Mouse (Mus musculus): Measurements from ENCODE around the gene Ctbs. TPM values are rescaled to one million over a fixed set of nuclear protein-coding genes. Genes with fewer than 3 reads are reported as not detected.

The Ctbs gene
- polyA plus RNA-seq, 1 experiment from 2014 or later: 8.3 TPM

GRCm38 (mm10) chr3:146434686-146435085, 14.9 kb upstream of the Ctbs start:
- H3K4me1 ChIP-seq (replicated peaks; ENCODE audit: control insufficient read depth, insufficient read depth, low read length): no peaks in the 10 kb centered on the region
- no peak overlapping the region for H3K9ac ChIP-seq (ENCODE audit: low read depth, low read length)
- peaks cover 68% of the 10 kb centered on the region for H3K36me3 ChIP-seq (ENCODE audit: control insufficient read depth, insufficient read depth)
- 93% methylated on average over 8 of the region's 8 CpGs for WGBS
- no peaks in the 10 kb centered on the region for H3K9me3 ChIP-seq (ENCODE audit: control insufficient read depth)
- no peaks in the 10 kb centered on the region for H3K27me3 ChIP-seq (replicated peaks; ENCODE audit: control insufficient read depth, insufficient read depth, low read length)
- H3K4me2 ChIP-seq (replicated peaks; ENCODE audit: low read depth): no peak overlapping the region
- no peak overlapping the region for H3K4me3 ChIP-seq (ENCODE audit: low read depth, low read length)
- TF ChIP-seq CTCF (IDR thresholded peaks at IDR 0.05; ENCODE audit: low read depth): no peak
- no peak for ATAC-seq
- no peak overlapping the region for H3K27ac ChIP-seq (ENCODE audit: low read depth, low read length)

DNA sequence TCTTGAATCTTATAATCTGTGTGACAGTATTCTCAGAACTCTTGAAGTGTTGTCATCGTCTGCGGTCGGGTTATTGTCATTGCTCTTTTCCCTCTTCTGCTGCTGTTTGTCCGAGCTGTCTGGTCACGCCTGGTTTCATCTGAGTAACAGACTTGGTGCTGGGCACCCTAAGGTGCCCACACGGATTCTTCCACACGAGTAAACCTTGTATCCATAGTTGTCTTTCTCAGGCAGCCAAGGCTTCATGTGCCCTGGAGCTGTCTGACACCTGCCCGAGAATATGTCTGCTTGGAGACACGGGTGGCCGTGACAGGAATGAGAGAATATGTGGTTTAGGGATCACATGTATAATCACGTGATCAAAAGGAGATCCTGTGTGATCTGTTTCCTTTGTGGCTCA, 14.1 kb upstream of the Ctbs start:
- no peak overlapping the region for H3K27ac ChIP-seq (ENCODE audit: low read depth, low read length)
- no peak overlapping the region for H3K4me2 ChIP-seq (replicated peaks; ENCODE audit: low read depth)
- H3K27me3 ChIP-seq (replicated peaks; ENCODE audit: control insufficient read depth, insufficient read depth, low read length): no peaks in the 10 kb centered on the region
- ATAC-seq: no peak
- H3K36me3 ChIP-seq (ENCODE audit: control insufficient read depth, insufficient read depth): peaks cover 70% of the 10 kb centered on the region
- no peaks in the 10 kb centered on the region for H3K4me1 ChIP-seq (replicated peaks; ENCODE audit: control insufficient read depth, insufficient read depth, low read length)
- WGBS: 94% methylated on average over 11 of the region's 11 CpGs
- no peak overlapping the region for H3K9ac ChIP-seq (ENCODE audit: low read depth, low read length)
- no peak for TF ChIP-seq CTCF (IDR thresholded peaks at IDR 0.05; ENCODE audit: low read depth)
- H3K4me3 ChIP-seq (ENCODE audit: low read depth, low read length): no peak overlapping the region
- H3K9me3 ChIP-seq (ENCODE audit: control insufficient read depth): no peaks in the 10 kb centered on the region

DNA sequence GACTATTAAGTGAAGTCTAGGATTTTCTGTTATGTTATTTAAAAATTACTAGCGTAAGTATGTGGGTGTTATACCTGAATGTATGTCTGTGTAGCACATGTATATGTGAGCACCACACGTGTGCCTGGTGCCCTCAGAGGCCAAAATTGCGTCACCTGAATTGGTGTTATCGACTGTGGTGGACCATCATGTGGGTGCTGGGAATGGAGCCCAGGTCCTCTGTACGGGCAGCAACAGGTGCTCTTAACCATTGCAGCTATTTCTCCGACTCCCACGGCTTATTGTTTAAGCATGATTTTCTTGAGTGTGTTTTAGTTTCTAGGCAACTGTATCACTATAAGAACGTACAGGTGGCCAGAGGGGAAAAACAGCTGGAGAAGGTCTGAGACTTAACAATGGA, 13.5 kb upstream of the Ctbs start:
- no peak overlapping the region for H3K4me3 ChIP-seq (ENCODE audit: low read depth, low read length)
- no peaks in the 10 kb centered on the region for H3K27me3 ChIP-seq (replicated peaks; ENCODE audit: control insufficient read depth, insufficient read depth, low read length)
- no peaks in the 10 kb centered on the region for H3K4me1 ChIP-seq (replicated peaks; ENCODE audit: control insufficient read depth, insufficient read depth, low read length)
- peaks cover 65% of the 10 kb centered on the region for H3K36me3 ChIP-seq (ENCODE audit: control insufficient read depth, insufficient read depth)
- WGBS: 91% methylated on average over 8 of the region's 8 CpGs
- TF ChIP-seq CTCF (IDR thresholded peaks at IDR 0.05; ENCODE audit: low read depth): no peak
- no peak for ATAC-seq
- no peaks in the 10 kb centered on the region for H3K9me3 ChIP-seq (ENCODE audit: control insufficient read depth)
- H3K9ac ChIP-seq (ENCODE audit: low read depth, low read length): no peak overlapping the region
- no peak overlapping the region for H3K4me2 ChIP-seq (replicated peaks; ENCODE audit: low read depth)
- no peak overlapping the region for H3K27ac ChIP-seq (ENCODE audit: low read depth, low read length)

GRCm38 (mm10) chr3:146440011-146440410, 9.6 kb upstream of the Ctbs start:
- H3K4me3 ChIP-seq (ENCODE audit: low read depth, low read length): no peak overlapping the region
- no peak for TF ChIP-seq CTCF (IDR thresholded peaks at IDR 0.05; ENCODE audit: low read depth)
- H3K27me3 ChIP-seq (replicated peaks; ENCODE audit: control insufficient read depth, insufficient read depth, low read length): no peaks in the 10 kb centered on the region
- H3K27ac ChIP-seq (ENCODE audit: low read depth, low read length): no peak overlapping the region
- no peak for ATAC-seq
- H3K36me3 ChIP-seq (ENCODE audit: control insufficient read depth, insufficient read depth): peaks cover 36% of the 10 kb centered on the region
- H3K9ac ChIP-seq (ENCODE audit: low read depth, low read length): no peak overlapping the region
- H3K4me2 ChIP-seq (replicated peaks; ENCODE audit: low read depth): no peak overlapping the region
- whole genome bisulfite sequencing: 93% methylated on average over 12 of the region's 12 CpGs
- H3K9me3 ChIP-seq (ENCODE audit: control insufficient read depth): no peaks in the 10 kb centered on the region
- no peaks in the 10 kb centered on the region for H3K4me1 ChIP-seq (replicated peaks; ENCODE audit: control insufficient read depth, insufficient read depth, low read length)

DNA sequence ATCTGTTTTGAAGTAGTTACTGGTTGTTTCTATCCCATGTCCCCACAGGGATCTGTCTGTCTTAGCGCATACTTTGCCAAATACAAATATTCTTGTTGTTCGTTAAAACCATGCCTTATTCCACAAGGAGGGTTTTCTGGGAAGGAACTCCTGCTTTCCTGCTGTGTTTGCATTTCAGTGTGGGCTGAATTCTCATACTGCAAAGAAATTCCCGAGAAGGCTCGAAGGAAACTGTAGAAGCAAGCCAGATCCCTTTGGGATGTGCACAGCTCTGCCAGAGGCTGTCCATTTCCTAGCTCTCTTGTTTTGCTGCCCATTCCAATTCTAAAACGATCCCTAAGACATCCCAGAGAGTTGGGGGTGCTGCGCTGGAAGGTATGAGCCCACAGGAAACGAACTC, 9.2 kb upstream of the Ctbs start:
- Histone ChIP-seq H3K36me3 (ENCODE audit: control insufficient read depth, insufficient read depth) (peaks cover 34% of the 10 kb centered on the region), H3K27ac (ENCODE audit: low read depth, low read length) (no peak overlapping the region), H3K9ac (ENCODE audit: low read depth, low read length) (no peak overlapping the region), H3K4me3 (ENCODE audit: low read depth, low read length) (no peak overlapping the region), H3K4me2 (replicated peaks; ENCODE audit: low read depth) (no peak overlapping the region), H3K9me3 (ENCODE audit: control insufficient read depth) (no peaks in the 10 kb centered on the region), H3K27me3 (replicated peaks; ENCODE audit: control insufficient read depth, insufficient read depth, low read length) (no peaks in the 10 kb centered on the region), H3K4me1 (replicated peaks; ENCODE audit: control insufficient read depth, insufficient read depth, low read length) (no peaks in the 10 kb centered on the region)
- no peak for TF ChIP-seq CTCF (IDR thresholded peaks at IDR 0.05; ENCODE audit: low read depth)
- WGBS: 88% methylated on average over 7 of the region's 7 CpGs
- no peak for ATAC-seq

GRCm38 (mm10) chr3:146442484-146442883, 7.1 kb upstream of the Ctbs start:
- ATAC-seq: no peak
- no peaks in the 10 kb centered on the region for H3K4me1 ChIP-seq (replicated peaks; ENCODE audit: control insufficient read depth, insufficient read depth, low read length)
- no peak for TF ChIP-seq CTCF (IDR thresholded peaks at IDR 0.05; ENCODE audit: low read depth)
- whole genome bisulfite sequencing: 86% methylated on average over 7 of the region's 7 CpGs
- peaks cover 15% of the 10 kb centered on the region; the same call in 1 of the 2 replicates for H3K36me3 ChIP-seq (ENCODE audit: control insufficient read depth, insufficient read depth)
- no peak overlapping the region for H3K9ac ChIP-seq (ENCODE audit: low read depth, low read length)
- H3K9me3 ChIP-seq (ENCODE audit: control insufficient read depth): no peaks in the 10 kb centered on the region
- no peaks in the 10 kb centered on the region for H3K27me3 ChIP-seq (replicated peaks; ENCODE audit: control insufficient read depth, insufficient read depth, low read length)
- no peak overlapping the region for H3K4me3 ChIP-seq (ENCODE audit: low read depth, low read length)
- no peak overlapping the region for H3K4me2 ChIP-seq (replicated peaks; ENCODE audit: low read depth)
- no peak overlapping the region for H3K27ac ChIP-seq (ENCODE audit: low read depth, low read length)

GRCm38 (mm10) chr3:146442936-146443335, 6.7 kb upstream of the Ctbs start:
- Histone ChIP-seq H3K4me1 (replicated peaks; ENCODE audit: control insufficient read depth, insufficient read depth, low read length) (no peaks in the 10 kb centered on the region), H3K9ac (ENCODE audit: low read depth, low read length) (no peak overlapping the region), H3K9me3 (ENCODE audit: control insufficient read depth) (no peaks in the 10 kb centered on the region), H3K36me3 (ENCODE audit: control insufficient read depth, insufficient read depth) (peaks cover 11% of the 10 kb centered on the region; the same call in 1 of the 2 replicates), H3K4me3 (ENCODE audit: low read depth, low read length) (no peak overlapping the region), H3K27ac (ENCODE audit: low read depth, low read length) (peak overlapping the region; percentile 60; the same call in 1 of the 2 replicates), H3K27me3 (replicated peaks; ENCODE audit: control insufficient read depth, insufficient read depth, low read length) (no peaks in the 10 kb centered on the region), H3K4me2 (replicated peaks; ENCODE audit: low read depth) (no peak overlapping the region)
- no peak for ATAC-seq
- 87% methylated on average over 8 of the region's 8 CpGs for WGBS
- TF ChIP-seq CTCF (IDR thresholded peaks at IDR 0.05; ENCODE audit: low read depth): no peak
